Mouse (Mus musculus): Measurements from ENCODE around the gene Zfp329. TPM values are rescaled to one million over a fixed set of nuclear protein-coding genes. Genes with fewer than 3 reads are reported as not detected.

Zfp329 gene
- total RNA-seq, 2 experiments from 2014 or later = 22.0 to 26.4 TPM

Other genes starting within 250 kb of the Zfp329 start
- gene Vmn2r53, start 210.1 kb downstream of the Zfp329 start, total RNA-seq (2021) = under 1 TPM; 0.02 to 0.05 TPM
- not detected for gene Vmn2r54, start 178.5 kb downstream of the Zfp329 start, total RNA-seq (2021)
- gene Vmn2r55, start 133.9 kb downstream of the Zfp329 start, total RNA-seq (2021) = not detected
- not detected for gene Vmn2r56, start 83.9 kb downstream of the Zfp329 start, total RNA-seq (2021)
- 10 to 100 TPM; 17.9 to 18.9 TPM for gene Zscan18, start 15.2 kb downstream of the Zfp329 start, total RNA-seq (2021)
- 10 to 100 TPM; 13.0 to 13.4 TPM for gene Zfp110, start 15.9 kb upstream of the Zfp329 start, total RNA-seq (2021)
- gene Zfp128, start 62.3 kb upstream of the Zfp329 start, total RNA-seq (2021) = 1 to 10 TPM; 6.8 to 9.0 TPM
- gene Zscan22, start 79.0 kb upstream of the Zfp329 start, total RNA-seq (2021) = 10 to 100 TPM; 14.4 to 15.1 TPM
- gene Rps5, start 103.4 kb upstream of the Zfp329 start, total RNA-seq (2021) = 100 to 1,000 TPM; 379 to 453 TPM
- gene Rnf225, start 108.6 kb upstream of the Zfp329 start, total RNA-seq (2021) = 1 to 10 TPM in 1 of 2 experiments, under 1 TPM in 1; 0.91 to 1.3 TPM
- 10 to 100 TPM; 10.2 to 12.1 TPM for gene Zfp324, start 147.0 kb upstream of the Zfp329 start, total RNA-seq (2021)
- 1 to 10 TPM; 8.1 to 9.1 TPM for gene Zfp446, start 159.0 kb upstream of the Zfp329 start, total RNA-seq (2021)
- under 1 TPM; 0.22 to 0.47 TPM for gene Slc27a5, start 179.3 kb upstream of the Zfp329 start, total RNA-seq (2021)
- 100 to 1,000 TPM; 236 to 250 TPM for gene Trim28, start 180.3 kb upstream of the Zfp329 start, total RNA-seq (2021)
- 10 to 100 TPM; 34.4 to 35.3 TPM for gene Zbtb45, start 191.2 kb upstream of the Zfp329 start, total RNA-seq (2021)
- 100 to 1,000 TPM; 128 to 149 TPM for gene Chmp2a, start 215.9 kb upstream of the Zfp329 start, total RNA-seq (2021)
- 100 to 1,000 TPM; 197 to 209 TPM for gene Ube2m, start 219.4 kb upstream of the Zfp329 start, total RNA-seq (2021)
- gene Mzf1, start 235.9 kb upstream of the Zfp329 start, total RNA-seq (2021) = 10 to 100 TPM; 12.8 to 18.0 TPM

Data from layer of hippocampus, postnatal 25 days (tissue).